Mouse (Mus musculus) myocyte (in vitro differentiated cells): Measurements from ENCODE around the gene Mrps23. TPM values are rescaled to one million over a fixed set of nuclear protein-coding genes. Genes with fewer than 3 reads are reported as not detected.
A peak's percentile ranks its signal among the peaks of the same experiment; 100 is the strongest.

Source experiments
- H3K27me3 ChIP-seq: one replicate; pipeline ENCODE4 v1.6.1; 2011; ENCODE audit not compliant: control insufficient read depth, insufficient read depth, insufficient read length
- H3K36me3 ChIP-seq: one replicate; pipeline ENCODE4 v1.6.1; 2011; ENCODE audit not compliant: control insufficient read depth, insufficient read depth
- H3K4me2 ChIP-seq: one replicate; pipeline ENCODE4 v1.6.1; 2011; ENCODE audit warnings: low read depth, control low read depth
- H3K4me3 ChIP-seq: one replicate; pipeline ENCODE4 v1.5.1; 2011; ENCODE audit warnings: mild to moderate bottlenecking, control low read depth, moderate library complexity
- H3K79me2 ChIP-seq: one replicate; pipeline ENCODE4 v1.6.1; 2011; ENCODE audit not compliant: control insufficient read depth, insufficient read depth
- H3ac ChIP-seq: one replicate; pipeline ENCODE4 v1.6.1; 2011; ENCODE audit not compliant: control insufficient read depth, insufficient read length
- CEBPB ChIP-seq: IDR thresholded peaks from 2 replicates; pipeline ENCODE4 v1.6.1; 2011; ENCODE audit warnings: mild to moderate bottlenecking, moderate library complexity; ENCODE audit not compliant: poor library complexity, insufficient read depth, severe bottlenecking
- E2F4 ChIP-seq: IDR thresholded peaks from one replicate; pipeline ENCODE4 v1.6.1; 2011; ENCODE audit warnings: mild to moderate bottlenecking, control low read depth, moderate library complexity; ENCODE audit not compliant: insufficient read depth
- MAX ChIP-seq: IDR thresholded peaks from one replicate; pipeline ENCODE4 v1.6.1; 2011; ENCODE audit warnings: low read depth, mild to moderate bottlenecking, control low read depth
- MYOD1 ChIP-seq, 3 experiments: IDR thresholded peaks; one replicate each; pipeline ENCODE4 v1.6.1; 2011; ENCODE audit warnings: control low read depth in 2 of 3, low read depth in 2 of 3, mild to moderate bottlenecking in 2 of 3, moderate library complexity in 1 of 3; ENCODE audit not compliant: insufficient read length in 2 of 3, control insufficient read depth in 1 of 3
- MYOG ChIP-seq, 3 experiments: IDR thresholded peaks; one replicate each; pipeline ENCODE4 v1.6.1; 2011; ENCODE audit warnings: control low read depth in 2 of 3, low read depth in 2 of 3, mild to moderate bottlenecking in 2 of 3; ENCODE audit not compliant: insufficient read length in 2 of 3, control insufficient read depth in 1 of 3, insufficient read depth in 1 of 3
- POLR2A ChIP-seq: IDR thresholded peaks from one replicate; pipeline ENCODE4 v1.6.1; 2011; ENCODE audit warnings: low read depth, mild to moderate bottlenecking, control low read depth, moderate library complexity; ENCODE audit not compliant: insufficient read length
- POLR2AphosphoS2 ChIP-seq: IDR thresholded peaks from one replicate; pipeline ENCODE4 v1.6.1; 2011; ENCODE audit warnings: low read depth, control low read depth; ENCODE audit not compliant: insufficient read length
- REST ChIP-seq: IDR thresholded peaks from one replicate; pipeline ENCODE4 v1.6.1; 2011; ENCODE audit warnings: mild to moderate bottlenecking, control low read depth, moderate library complexity; ENCODE audit not compliant: insufficient read depth, insufficient read length
- SRF ChIP-seq: IDR thresholded peaks from one replicate; pipeline ENCODE4 v1.6.1; 2011; ENCODE audit warnings: low read depth; ENCODE audit not compliant: control insufficient read depth, insufficient read length
- TCF12 ChIP-seq: IDR thresholded peaks from one replicate; pipeline ENCODE4 v1.6.1; 2011; ENCODE audit warnings: mild to moderate bottlenecking, control low read depth; ENCODE audit not compliant: poor library complexity, insufficient read depth, severe bottlenecking
- TCF3 ChIP-seq: IDR thresholded peaks from one replicate; pipeline ENCODE4 v1.6.1; 2011; ENCODE audit warnings: low read depth, control low read depth; ENCODE audit not compliant: insufficient read length
- USF1 ChIP-seq: IDR thresholded peaks from one replicate; pipeline ENCODE4 v1.6.1; 2011; ENCODE audit warnings: low read depth, mild to moderate bottlenecking, control low read depth, moderate library complexity
- polyA plus RNA-seq: library from polyadenylated mRNA; unstranded; fragments of >200 nt; fragmentation: generic; extraction: Trizol; gene quantifications from one replicate; pipeline ENCODE4 v1.2.1, GENCODE M21; 2012; ENCODE audit warnings: missing spikeins

Gene Mrps23
- polyA plus RNA-seq, 1 experiment: 319 TPM

DNA sequence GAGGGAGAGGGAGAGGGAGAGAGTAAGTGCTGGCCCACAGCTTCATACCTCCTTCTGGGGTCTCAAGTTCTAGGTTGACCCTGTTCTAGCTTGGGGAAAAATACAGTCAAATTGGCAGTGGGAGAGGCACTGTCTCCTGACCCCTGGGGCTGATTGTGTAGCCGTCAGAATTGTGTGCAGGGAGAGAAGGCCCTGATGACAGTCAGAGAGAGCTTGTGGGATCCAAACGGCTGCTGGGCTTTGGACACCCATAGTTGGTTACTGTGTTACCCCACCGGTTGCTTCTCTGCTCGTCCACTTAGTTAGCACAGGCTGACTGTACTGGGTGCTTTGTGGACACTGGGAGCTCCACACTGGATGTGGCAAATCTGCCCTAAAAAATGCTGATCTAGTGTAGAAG, 41.4 kb upstream of the Mrps23 start:
- Histone ChIP-seq H3ac (no peak overlapping the region), H3K36me3 (no peaks in the 10 kb centered on the region), H3K79me2 (peaks cover 14% of the 10 kb centered on the region), H3K4me3 (no peak overlapping the region), H3K4me2 (no peak overlapping the region), H3K27me3 (no peaks in the 10 kb centered on the region)
- TF ChIP-seq E2F4 (no peak), USF1 (no peak), SRF (no peak), MYOD1 (IDR thresholded peaks at IDR 0.05; ENCODE audit: control insufficient read depth in 1 of 3, insufficient read length in 2 of 3, low read depth in 2 of 3) (no peak), REST (no peak), TCF12 (no peak), CEBPB (no peak), MYOG (IDR thresholded peaks at IDR 0.05; ENCODE audit: control insufficient read depth in 1 of 3, insufficient read depth in 1 of 3, insufficient read length in 2 of 3, low read depth in 2 of 3) (no peak), MAX (no peak), POLR2A (no peak), TCF3 (no peak), POLR2AphosphoS2 (no peak)

DNA sequence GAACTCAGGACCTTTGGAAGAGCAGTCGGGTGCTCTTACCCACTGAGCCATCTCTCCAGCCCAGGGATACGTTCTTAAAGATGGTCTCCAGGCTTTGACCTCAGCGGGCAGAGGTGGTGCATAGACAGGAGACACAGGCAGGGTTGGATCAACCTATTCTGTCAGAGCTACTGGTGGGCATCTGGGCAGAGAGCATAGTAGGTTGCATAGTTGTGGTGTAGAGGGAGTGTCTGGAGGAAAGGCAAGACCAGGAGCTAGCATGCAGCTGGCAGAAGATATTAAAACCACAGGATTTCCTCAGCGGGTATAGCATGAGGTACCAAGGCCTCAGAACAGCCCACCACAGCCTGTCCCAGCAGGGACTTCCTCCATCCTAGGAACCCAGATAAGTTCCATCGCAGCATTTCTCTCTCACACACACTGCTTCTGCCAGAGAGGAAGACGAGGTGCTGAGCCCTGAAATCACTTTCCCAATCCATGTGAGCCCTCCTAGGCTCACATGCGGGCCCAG, 39.9 kb upstream of the Mrps23 start:
- Histone ChIP-seq H3K79me2 (peaks cover 14% of the 10 kb centered on the region), H3K4me2 (peak overlapping the region; percentile 73), H3K36me3 (no peaks in the 10 kb centered on the region), H3ac (no peak overlapping the region), H3K27me3 (no peaks in the 10 kb centered on the region), H3K4me3 (no peak overlapping the region)
- TF ChIP-seq TCF3: no peak
- peak in 1 of 3 experiments; percentile 43 for TF ChIP-seq MYOD1 (IDR thresholded peaks at IDR 0.05; ENCODE audit: control insufficient read depth in 1 of 3, insufficient read length in 2 of 3, low read depth in 2 of 3)
- TF ChIP-seq CEBPB: peak; percentile 42; the same call in 1 of the 2 replicates
- peak in 1 of 3 experiments; percentile 66 for TF ChIP-seq MYOG (IDR thresholded peaks at IDR 0.05; ENCODE audit: control insufficient read depth in 1 of 3, insufficient read depth in 1 of 3, insufficient read length in 2 of 3, low read depth in 2 of 3)

DNA sequence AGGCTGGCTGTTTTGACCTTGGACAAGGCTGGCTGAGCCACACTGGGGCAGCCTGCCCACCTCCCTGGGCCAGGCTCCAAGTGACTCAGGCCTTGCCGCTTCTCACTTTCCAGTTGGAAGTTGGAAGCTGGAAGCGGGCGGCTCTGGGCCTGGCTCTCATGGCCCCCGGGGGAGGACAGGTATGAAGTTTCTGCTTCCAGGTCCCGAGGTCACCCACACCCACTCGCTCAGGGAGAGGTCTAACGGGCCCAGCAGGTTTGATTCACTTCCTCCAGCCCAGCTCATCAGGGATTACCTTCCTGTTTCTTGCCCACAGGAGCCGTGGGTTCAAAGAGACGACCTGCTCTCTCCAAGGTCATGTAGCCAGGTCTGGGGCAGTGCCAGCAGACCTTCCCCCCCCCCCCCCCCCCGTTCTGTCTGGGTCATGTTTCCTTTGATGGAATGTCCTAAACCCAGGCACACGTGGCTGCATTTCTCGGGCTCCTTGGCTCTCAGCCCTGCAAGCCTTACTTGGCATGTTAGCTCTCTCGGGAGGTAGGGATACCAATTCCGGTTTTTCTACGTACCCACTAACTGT, 39.3 kb upstream of the Mrps23 start:
- H3K79me2 ChIP-seq: peaks cover 11% of the 10 kb centered on the region
- no peaks in the 10 kb centered on the region for H3K27me3 ChIP-seq
- H3K36me3 ChIP-seq: no peaks in the 10 kb centered on the region
- H3ac ChIP-seq: no peak overlapping the region
- peak overlapping the region; percentile 7 for H3K4me3 ChIP-seq
- TF ChIP-seq E2F4 (no peak), POLR2AphosphoS2 (no peak), MAX (no peak), SRF (peak; percentile 58), MYOG (IDR thresholded peaks at IDR 0.05; ENCODE audit: control insufficient read depth in 1 of 3, insufficient read depth in 1 of 3, insufficient read length in 2 of 3, low read depth in 2 of 3) (peak in 1 of 3 experiments; percentile 12), POLR2A (no peak), USF1 (peak; percentile 77)
- peak overlapping the region; percentile 73 for H3K4me2 ChIP-seq

DNA sequence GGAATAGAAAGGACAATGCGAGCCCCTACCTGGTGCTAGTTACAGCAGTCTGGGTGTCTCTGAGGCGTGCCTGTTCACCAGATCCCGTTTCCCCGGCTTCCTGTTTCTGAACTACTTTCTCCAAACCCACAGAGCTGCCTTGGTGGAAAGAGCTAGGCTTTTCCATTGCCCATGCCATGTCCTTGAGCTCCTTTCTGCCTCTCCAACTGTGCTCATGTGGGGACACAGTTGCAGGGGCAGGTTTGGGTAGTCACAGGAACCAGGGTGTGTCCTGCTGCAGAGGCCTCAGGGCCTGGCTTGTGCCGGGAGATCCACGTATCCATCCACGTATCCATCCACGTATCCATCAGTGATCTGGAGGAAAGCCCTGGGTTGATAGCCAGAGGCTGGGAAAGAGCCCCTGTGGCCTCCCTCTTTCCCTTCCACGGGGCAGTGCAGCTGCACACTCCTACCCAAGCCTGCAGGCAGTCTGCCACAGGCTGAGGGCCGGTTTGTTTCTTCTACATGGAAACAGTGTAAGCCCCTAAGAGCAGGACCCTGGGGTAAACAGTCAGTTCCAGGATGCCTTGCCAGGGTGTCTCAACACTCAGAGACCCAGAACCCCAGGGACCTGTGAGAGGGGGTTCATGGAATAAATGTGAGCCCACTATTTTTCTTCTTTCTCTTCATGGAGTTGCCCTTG, 38.4 kb upstream of the Mrps23 start:
- TF ChIP-seq REST (no peak), CEBPB (no peak), POLR2A (no peak), POLR2AphosphoS2 (no peak), USF1 (no peak)
- Histone ChIP-seq H3K79me2 (peaks cover 7% of the 10 kb centered on the region), H3K27me3 (no peaks in the 10 kb centered on the region), H3K4me2 (peak overlapping the region; percentile 73), H3K36me3 (no peaks in the 10 kb centered on the region), H3ac (no peak overlapping the region), H3K4me3 (peak overlapping the region; percentile 7)

DNA sequence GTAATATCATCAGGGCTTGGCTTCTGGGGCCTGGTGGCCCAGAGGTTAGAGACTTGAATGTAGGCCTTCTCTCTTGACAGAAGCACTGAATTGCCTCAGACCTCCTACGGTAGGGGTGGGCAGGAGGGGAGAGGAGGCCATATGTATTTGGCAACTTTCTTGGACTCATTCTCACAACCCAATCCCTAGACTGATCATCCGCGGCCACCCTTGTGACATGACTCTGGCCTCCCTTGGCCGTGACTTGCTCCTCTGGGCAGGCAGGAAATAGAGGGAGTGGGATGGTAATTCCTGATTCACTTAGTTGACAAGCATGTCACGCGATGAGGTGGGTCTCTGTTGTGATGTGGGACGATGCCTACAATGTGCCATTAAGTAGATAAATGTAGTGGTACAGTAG, 37.7 kb upstream of the Mrps23 start:
- peak overlapping the region; percentile 73 for H3K4me2 ChIP-seq
- no peaks in the 10 kb centered on the region for H3K36me3 ChIP-seq
- no peak overlapping the region for H3K4me3 ChIP-seq
- H3K27me3 ChIP-seq: no peaks in the 10 kb centered on the region
- H3K79me2 ChIP-seq: peaks cover 7% of the 10 kb centered on the region
- H3ac ChIP-seq: no peak overlapping the region
- TF ChIP-seq CEBPB (no peak), REST (no peak), SRF (no peak), USF1 (no peak), TCF3 (no peak), TCF12 (no peak), MYOG (IDR thresholded peaks at IDR 0.05; ENCODE audit: control insufficient read depth in 1 of 3, insufficient read depth in 1 of 3, insufficient read length in 2 of 3, low read depth in 2 of 3) (no peak), POLR2A (no peak), MAX (no peak), E2F4 (no peak), MYOD1 (IDR thresholded peaks at IDR 0.05; ENCODE audit: control insufficient read depth in 1 of 3, insufficient read length in 2 of 3, low read depth in 2 of 3) (no peak), POLR2AphosphoS2 (no peak)
